Mouse (Mus musculus) naive thymus-derived CD4-positive, alpha-beta T cell, adult 2 months (primary cell): ENCODE results near the gene Borcs5.
A peak's percentile ranks its signal among the peaks of the same experiment; 100 is the strongest.
"Not testable (repeated sequence)": the region's sequence is repeated elsewhere in the genome, so short reads cannot be mapped to it uniquely, and the experiment has no call there.

ENCODE experiments used
- DNase-seq: peaks from one replicate; pipeline ENCODE4 v3.0.0-alpha.2; 2011; ENCODE audit warnings: low read depth

Gene Borcs5

GRCm38 (mm10) chr6:134670881-134671411, 31.6 kb downstream of the Borcs5 start:
- DNase-seq = no peak

- not testable (repeated sequence) for DNase-seq
Measured at GRCm38 (mm10) chr6:134673712-134674111, 34.4 kb downstream of the Borcs5 start.

- no peak for DNase-seq
Measured at GRCm38 (mm10) chr6:134677504-134677903, 38.2 kb downstream of the Borcs5 start.

GRCm38 (mm10) chr6:134678037-134678436, 38.7 kb downstream of the Borcs5 start:
- DNase-seq = no peak

- not testable (repeated sequence) for DNase-seq
Measured at GRCm38 (mm10) chr6:134679330-134679729, 40.0 kb downstream of the Borcs5 start.

- DNase-seq = no peak
Measured at GRCm38 (mm10) chr6:134684354-134684915, 45.1 kb downstream of the Borcs5 start.

- no peak for DNase-seq
Measured at GRCm38 (mm10) chr6:134685040-134685439, 45.7 kb downstream of the Borcs5 start.

GRCm38 (mm10) chr6:134685515-134685914, 46.2 kb downstream of the Borcs5 start:
- no peak for DNase-seq

GRCm38 (mm10) chr6:134694498-134694897, 55.2 kb downstream of the Borcs5 start:
- no peak for DNase-seq

GRCm38 (mm10) chr6:134694988-134695387, 55.7 kb downstream of the Borcs5 start:
- DNase-seq = no peak

GRCm38 (mm10) chr6:134695625-134696024, 56.3 kb downstream of the Borcs5 start:
- no peak for DNase-seq

GRCm38 (mm10) chr6:134696146-134696545, 56.8 kb downstream of the Borcs5 start:
- DNase-seq = no peak

- DNase-seq = no peak
Measured at GRCm38 (mm10) chr6:134696554-134696953, 57.2 kb downstream of the Borcs5 start.

GRCm38 (mm10) chr6:134698243-134698642, 58.9 kb downstream of the Borcs5 start:
- DNase-seq = no peak

GRCm38 (mm10) chr6:134700451-134701210, 61.3 kb downstream of the Borcs5 start:
- DNase-seq = peak; percentile 78

GRCm38 (mm10) chr6:134701211-134701602, 61.9 kb downstream of the Borcs5 start:
- DNase-seq = no peak

- no peak for DNase-seq
Measured at GRCm38 (mm10) chr6:134702184-134702583, 62.9 kb downstream of the Borcs5 start.

- no peak for DNase-seq
Measured at GRCm38 (mm10) chr6:134703053-134703690, 63.9 kb downstream of the Borcs5 start.

- no peak for DNase-seq
Measured at GRCm38 (mm10) chr6:134706467-134706866, 67.2 kb downstream of the Borcs5 start.

- DNase-seq = no peak
Measured at GRCm38 (mm10) chr6:134710020-134710419, 70.7 kb downstream of the Borcs5 start.

- DNase-seq = no peak
Measured at GRCm38 (mm10) chr6:134713321-134713720, 74.0 kb downstream of the Borcs5 start.

- DNase-seq = no peak
Measured at GRCm38 (mm10) chr6:134713897-134714296, 74.6 kb downstream of the Borcs5 start.

- DNase-seq = no peak
Measured at GRCm38 (mm10) chr6:134716168-134716587, 76.9 kb downstream of the Borcs5 start.
